Mouse (Mus musculus): ENCODE measurements around the gene Ints5. TPM values are rescaled to one million over a fixed set of nuclear protein-coding genes. Genes with fewer than 3 reads are reported as not detected.
A peak's percentile ranks its signal among the peaks of the same experiment; 100 is the strongest.

Ints5 gene
- polyA plus RNA-seq, 1 experiment from 2014 or later: 43.7 TPM

DNA sequence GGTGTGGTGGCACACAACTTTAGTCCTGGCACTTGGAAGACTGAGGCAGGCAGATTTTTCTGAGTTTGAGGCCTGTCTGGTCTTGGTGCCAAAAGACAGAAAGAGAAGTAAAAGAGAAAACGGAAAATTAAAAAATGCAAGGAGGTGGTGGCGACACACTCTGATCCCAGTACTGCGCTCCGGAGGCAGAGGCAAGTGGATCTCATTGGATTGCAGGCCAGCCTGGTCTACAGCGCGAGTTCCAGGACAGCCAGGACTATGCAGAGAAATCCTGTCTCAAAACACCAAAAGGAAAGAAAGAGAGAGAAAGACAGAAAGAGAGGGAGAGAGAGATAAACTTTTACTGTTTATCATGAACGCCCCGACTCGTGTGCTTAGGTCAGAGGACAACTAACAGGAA is 22.0 kb upstream of the Ints5 start:
- Histone ChIP-seq H3K4me1 (peaks cover 18% of the 10 kb centered on the region), H3K9ac (replicated peaks) (peak overlapping the region; percentile 86), H3K9me3 (no peaks in the 10 kb centered on the region), H3K36me3 (peaks cover 27% of the 10 kb centered on the region), H3K27ac (replicated peaks) (peak overlapping the region; percentile 61), H3K4me2 (replicated peaks) (peak overlapping the region; percentile 91), H3K4me3 (peak overlapping the region; percentile 70), H3K27me3 (no peaks in the 10 kb centered on the region)
- 57% methylated on average over 9 of the region's 9 CpGs for WGBS
- peak; percentile 53 for ATAC-seq (replicated peaks)

- H3K9ac ChIP-seq (replicated peaks): peak within 1 kb of the TSS; percentile 86
- H3K9me3 ChIP-seq: no peaks in the 10 kb centered on the region
- WGBS: 1% methylated on average over 59 of the region's 59 CpGs
- peak; percentile 97 for ATAC-seq (replicated peaks)
- peaks cover 18% of the 10 kb centered on the region for H3K4me1 ChIP-seq
- H3K36me3 ChIP-seq: peaks cover 32% of the 10 kb centered on the region
- H3K4me3 ChIP-seq: peak within 1 kb of the TSS; percentile 70
- peak within 1 kb of the TSS; percentile 66 for H3K27ac ChIP-seq (replicated peaks)
- no peaks in the 10 kb centered on the region for H3K27me3 ChIP-seq
- H3K4me2 ChIP-seq (replicated peaks): peak within 1 kb of the TSS; percentile 91
These were observed 21.3 kb upstream of the Ints5 start, which contains the start of gene Ubxn1 for GRCm38 (mm10) chr19:8871267-8872186. TSS of gene Ubxn1 (plus strand) at chr19:8871496.

GRCm38 (mm10) chr19:8872266-8872840 is 20.5 kb upstream of the Ints5 start:
- Histone ChIP-seq H3K4me1 (peaks cover 18% of the 10 kb centered on the region), H3K36me3 (peaks cover 38% of the 10 kb centered on the region), H3K4me3 (peak overlapping the region; percentile 70), H3K27ac (replicated peaks) (no peak overlapping the region), H3K27me3 (no peaks in the 10 kb centered on the region), H3K4me2 (replicated peaks) (peak overlapping the region; percentile 91), H3K9ac (replicated peaks) (peak overlapping the region; percentile 86), H3K9me3 (no peaks in the 10 kb centered on the region)
- ATAC-seq (replicated peaks): no peak
- WGBS: 82% methylated on average over 10 of the region's 10 CpGs

- Histone ChIP-seq H3K9me3 (no peaks in the 10 kb centered on the region), H3K4me1 (peaks cover 26% of the 10 kb centered on the region), H3K27ac (replicated peaks) (no peak overlapping the region), H3K4me3 (no peak overlapping the region), H3K9ac (replicated peaks) (no peak overlapping the region), H3K36me3 (peaks cover 39% of the 10 kb centered on the region), H3K27me3 (no peaks in the 10 kb centered on the region), H3K4me2 (replicated peaks) (no peak overlapping the region)
- no peak for ATAC-seq (replicated peaks)
- 97% methylated on average over 7 of the region's 7 CpGs for WGBS
These were observed 17.8 kb upstream of the Ints5 start for GRCm38 (mm10) chr19:8875031-8875430.

DNA sequence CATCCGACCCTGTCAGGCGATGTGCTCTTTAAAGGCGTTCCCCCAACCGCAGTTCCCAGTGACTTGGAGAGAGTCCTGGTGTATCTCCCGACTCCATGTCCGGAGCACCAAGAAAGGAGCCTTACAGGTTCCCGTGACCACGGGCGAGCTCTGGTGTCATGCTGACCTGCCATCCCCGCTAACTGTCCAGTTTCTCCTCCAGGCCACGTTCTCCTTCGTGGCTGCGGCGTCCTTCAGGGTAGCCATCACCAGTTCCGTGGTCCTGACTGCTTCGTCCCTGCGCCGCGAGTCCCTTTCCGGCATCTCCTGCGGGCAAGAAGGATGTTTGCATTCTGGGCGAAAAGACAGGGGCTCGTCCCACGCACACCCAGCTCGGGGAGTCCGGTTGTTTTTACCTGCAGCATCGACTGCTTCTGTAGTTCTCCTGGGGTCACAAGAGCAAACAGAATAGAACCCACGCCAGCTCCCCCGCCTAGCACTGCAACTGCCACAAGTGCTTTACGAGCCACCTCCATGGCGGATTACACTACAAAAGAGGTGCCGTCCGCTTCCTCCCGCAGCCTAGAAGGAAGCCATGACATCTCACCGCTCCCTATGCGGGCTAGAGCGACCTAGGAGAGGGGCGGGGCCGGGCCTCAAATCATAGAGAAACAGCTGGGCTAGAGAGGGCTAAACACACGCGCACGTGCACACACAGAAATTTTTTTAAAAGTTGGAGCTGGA is 12.3 kb upstream of the Ints5 start, which contains the start of gene Uqcc3:
Uqcc3 (minus strand) TSS at position 613 of the 723 bp plus-strand sequence.
- Histone ChIP-seq H3K27me3 (no peaks in the 10 kb centered on the region), H3K4me1 (peaks cover 12% of the 10 kb centered on the region), H3K27ac (replicated peaks) (peak within 1 kb of the TSS; percentile 53), H3K36me3 (peaks cover 16% of the 10 kb centered on the region), H3K9ac (replicated peaks) (peak within 1 kb of the TSS; percentile 83), H3K9me3 (no peaks in the 10 kb centered on the region), H3K4me2 (replicated peaks) (peak within 1 kb of the TSS; percentile 80), H3K4me3 (peak within 1 kb of the TSS; percentile 53)
- ATAC-seq (replicated peaks): peak; percentile 97
- under 1% methylated on average over 42 of the region's 42 CpGs for WGBS

GRCm38 (mm10) chr19:8881034-8881392 is 11.8 kb upstream of the Ints5 start:
- peak overlapping the region; percentile 80 for H3K4me2 ChIP-seq (replicated peaks)
- H3K4me1 ChIP-seq: peaks cover 12% of the 10 kb centered on the region
- peak; percentile 17; the same call in 1 of the 2 replicates for ATAC-seq (replicated peaks)
- no peaks in the 10 kb centered on the region for H3K27me3 ChIP-seq
- H3K27ac ChIP-seq (replicated peaks): no peak overlapping the region
- 12% methylated on average over 3 of the region's 3 CpGs for WGBS
- peaks cover 11% of the 10 kb centered on the region for H3K36me3 ChIP-seq
- no peaks in the 10 kb centered on the region for H3K9me3 ChIP-seq
- peak overlapping the region; percentile 53 for H3K4me3 ChIP-seq
- peak overlapping the region; percentile 83 for H3K9ac ChIP-seq (replicated peaks)

DNA sequence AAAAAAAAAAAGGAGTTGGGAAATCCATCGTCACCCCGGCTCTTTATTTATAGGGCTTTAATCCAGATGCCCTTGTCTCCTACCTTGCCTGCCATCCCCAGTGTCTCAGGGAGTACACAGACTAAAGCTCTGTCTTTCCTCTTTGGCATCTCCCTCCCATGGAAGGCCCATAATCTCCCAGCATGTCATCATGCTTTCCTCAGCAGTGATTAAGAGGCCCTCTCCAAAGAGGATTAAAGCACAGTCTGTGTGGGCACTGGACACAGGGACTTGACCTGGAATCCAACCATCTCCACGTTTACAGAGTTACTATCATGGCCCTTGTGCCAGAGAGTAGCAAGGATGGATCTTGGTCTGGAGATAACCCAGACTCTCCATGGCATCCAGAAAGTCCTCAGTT is 9.2 kb upstream of the Ints5 start, which contains the start of the genes Lbhd1 and Gm49403:
Lbhd1 (plus strand) TSS at position 117 of the 400 bp plus-strand sequence.
Gm49403 (plus strand) TSS at position 315 of the 400 bp plus-strand sequence.
- no peak within 1 kb of the TSS for H3K9ac ChIP-seq (replicated peaks)
- H3K4me1 ChIP-seq: peaks cover 24% of the 10 kb centered on the region
- no peaks in the 10 kb centered on the region for H3K9me3 ChIP-seq
- WGBS: 79% methylated on average over 3 of the region's 3 CpGs
- no peak within 1 kb of the TSS for H3K4me3 ChIP-seq
- no peak within 1 kb of the TSS for H3K4me2 ChIP-seq (replicated peaks)
- H3K27ac ChIP-seq (replicated peaks): no peak within 1 kb of the TSS
- H3K36me3 ChIP-seq: no peaks in the 10 kb centered on the region
- H3K27me3 ChIP-seq: no peaks in the 10 kb centered on the region
- ATAC-seq (replicated peaks): no peak

DNA sequence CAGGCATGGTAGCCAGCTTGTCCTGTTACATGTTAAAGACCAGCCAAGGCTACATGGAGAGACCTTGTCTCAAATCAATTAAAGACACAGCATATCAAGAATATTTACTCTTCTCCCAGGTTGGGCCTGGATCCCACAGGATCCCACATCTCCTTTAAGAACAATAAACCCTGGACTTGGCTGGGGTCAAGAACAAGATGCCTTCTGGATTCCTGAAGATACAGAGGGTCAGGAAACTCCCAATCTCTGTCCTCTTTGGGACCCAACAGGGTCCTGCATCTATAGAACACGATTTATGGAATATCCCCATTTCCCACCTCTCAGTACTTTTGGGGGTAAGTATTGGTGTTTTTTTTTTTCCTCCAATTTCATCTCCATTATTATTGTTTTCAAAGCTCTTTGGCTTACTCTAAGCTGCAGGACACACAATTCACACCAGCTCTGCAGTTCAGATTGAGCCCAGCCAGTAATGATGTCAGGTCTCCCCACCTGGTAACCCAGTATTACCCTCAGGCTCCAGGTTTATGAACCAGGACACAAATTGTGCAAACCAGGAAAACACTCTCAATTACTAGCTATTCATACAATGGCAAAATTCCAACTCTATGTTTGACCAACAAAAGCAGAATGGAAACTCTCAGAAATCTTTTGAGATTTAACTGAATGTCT is 5.8 kb upstream of the Ints5 start:
- Histone ChIP-seq H3K4me1 (peaks cover 21% of the 10 kb centered on the region), H3K36me3 (peaks cover 11% of the 10 kb centered on the region; the same call in 1 of the 2 replicates), H3K27me3 (no peaks in the 10 kb centered on the region), H3K4me2 (replicated peaks) (peak overlapping the region; percentile 85; the same call in 1 of the 2 replicates), H3K9ac (replicated peaks) (no peak overlapping the region), H3K9me3 (no peaks in the 10 kb centered on the region), H3K27ac (replicated peaks) (no peak overlapping the region), H3K4me3 (no peak overlapping the region)
- no peak for ATAC-seq (replicated peaks)
- WGBS: 56% methylated on average over 1 of the region's 1 CpGs

- ATAC-seq (replicated peaks): no peak
- WGBS: 13% methylated on average over 19 of the region's 19 CpGs
- Histone ChIP-seq H3K9me3 (no peaks in the 10 kb centered on the region), H3K9ac (replicated peaks) (peak overlapping the region; percentile 76), H3K4me3 (peak overlapping the region; percentile 75), H3K36me3 (peaks cover 11% of the 10 kb centered on the region; the same call in 1 of the 2 replicates), H3K4me1 (peaks cover 26% of the 10 kb centered on the region), H3K27me3 (no peaks in the 10 kb centered on the region), H3K27ac (replicated peaks) (peak overlapping the region; percentile 91), H3K4me2 (replicated peaks) (peak overlapping the region; percentile 85)
These were observed 5.0 kb upstream of the Ints5 start for GRCm38 (mm10) chr19:8887585-8888463.

- under 1% methylated on average over 58 of the region's 58 CpGs for WGBS
- no peaks in the 10 kb centered on the region for H3K9me3 ChIP-seq
- H3K27me3 ChIP-seq: no peaks in the 10 kb centered on the region
- peaks cover 11% of the 10 kb centered on the region; the same call in 1 of the 2 replicates for H3K36me3 ChIP-seq
- H3K4me1 ChIP-seq: peaks cover 32% of the 10 kb centered on the region
- H3K27ac ChIP-seq (replicated peaks): peak within 1 kb of the TSS; percentile 91
- H3K4me2 ChIP-seq (replicated peaks): peak within 1 kb of the TSS; percentile 85
- ATAC-seq (replicated peaks): peak; percentile 97
- H3K9ac ChIP-seq (replicated peaks): peak within 1 kb of the TSS; percentile 76
- H3K4me3 ChIP-seq: peak within 1 kb of the TSS; percentile 75
These were observed 4.1 kb upstream of the Ints5 start, which contains the start of the genes 1810009A15Rik and Gm49416 for GRCm38 (mm10) chr19:8888511-8889385. TSS of gene 1810009A15Rik (plus strand) at chr19:8888853. TSS of gene Gm49416 (plus strand) at chr19:8888926.
